Mouse (Mus musculus): Measurements from ENCODE around the gene Chrm5. TPM values are rescaled to one million over a fixed set of nuclear protein-coding genes. Genes with fewer than 3 reads are reported as not detected.

Chrm5 gene
- total RNA-seq, 2 experiments from 2014 or later = not detected

- ATAC-seq (replicated peaks; ENCODE audit: poor library complexity, severe bottlenecking) = no peak
Observed at GRCm38 (mm10) chr2:112432523-112432922, 48.0 kb downstream of the Chrm5 start.

GRCm38 (mm10) chr2:112430403-112430802, 50.2 kb downstream of the Chrm5 start:
- no peak for ATAC-seq (replicated peaks; ENCODE audit: poor library complexity, severe bottlenecking)

GRCm38 (mm10) chr2:112429665-112430064, 50.9 kb downstream of the Chrm5 start:
- ATAC-seq (replicated peaks; ENCODE audit: poor library complexity, severe bottlenecking) = no peak

Other genes starting within 250 kb of the Chrm5 start
- 17.3 and 26.8 TPM in 2 replicates for gene Lpcat4, start 241.3 kb downstream of the Chrm5 start, total RNA-seq (2014; fragmentation: Nextera tagmentation)
- 7.7 and 10.6 TPM in 2 replicates for gene Lpcat4, start 241.3 kb downstream of the Chrm5 start, total RNA-seq (2017)
- not detected in 2 replicates for gene Nutm1, start 221.5 kb downstream of the Chrm5 start, total RNA-seq (2014; fragmentation: Nextera tagmentation)
- gene Nutm1, start 221.5 kb downstream of the Chrm5 start, total RNA-seq (2017) = not detected in 2 replicates
- 139 and 177 TPM in 2 replicates for gene Nop10, start 218.8 kb downstream of the Chrm5 start, total RNA-seq (2014; fragmentation: Nextera tagmentation)
- gene Nop10, start 218.8 kb downstream of the Chrm5 start, total RNA-seq (2017) = 220 and 244 TPM in 2 replicates
- 57.3 and 62.2 TPM in 2 replicates for gene Slc12a6, start 214.9 kb downstream of the Chrm5 start, total RNA-seq (2014; fragmentation: Nextera tagmentation)
- gene Slc12a6, start 214.9 kb downstream of the Chrm5 start, total RNA-seq (2017) = 51.3 and 51.8 TPM in 2 replicates
- 0.75 TPM in 1 of 2 replicates, not detected in the other for gene Gm21985, start 214.5 kb downstream of the Chrm5 start, total RNA-seq (2014; fragmentation: Nextera tagmentation)
- 0.36 TPM in 1 of 2 replicates, not detected in the other for gene Gm21985, start 214.5 kb downstream of the Chrm5 start, total RNA-seq (2017)
- gene Emc4, start 112.7 kb downstream of the Chrm5 start, total RNA-seq (2014; fragmentation: Nextera tagmentation) = 58.9 and 83.9 TPM in 2 replicates
- 73.6 and 78.2 TPM in 2 replicates for gene Emc4, start 112.7 kb downstream of the Chrm5 start, total RNA-seq (2017)
- gene Katnbl1, start 101.6 kb downstream of the Chrm5 start, total RNA-seq (2014; fragmentation: Nextera tagmentation) = 18.0 and 18.1 TPM in 2 replicates
- 16.4 and 18.1 TPM in 2 replicates for gene Katnbl1, start 101.6 kb downstream of the Chrm5 start, total RNA-seq (2017)
- 15.4 and 16.6 TPM in 2 replicates for gene Emc7, start 25.8 kb downstream of the Chrm5 start, total RNA-seq (2014; fragmentation: Nextera tagmentation)
- 7.8 and 10.7 TPM in 2 replicates for gene Emc7, start 25.8 kb downstream of the Chrm5 start, total RNA-seq (2017)
- gene Aven, start 12.2 kb upstream of the Chrm5 start, total RNA-seq (2014; fragmentation: Nextera tagmentation) = 8.5 and 25.0 TPM in 2 replicates
- gene Aven, start 12.2 kb upstream of the Chrm5 start, total RNA-seq (2017) = 23.5 and 26.0 TPM in 2 replicates

All from granulocyte monocyte progenitor cell, adult 5-6 weeks (primary cell).